Mouse (Mus musculus): ENCODE measurements at regions not wholly inside any gene's neighbourhood (a gene's known extent, or its start where the extent isn't known, plus 50 kb on each side); places are given as distances from the start of the nearest gene placed in this dataset.
A peak's percentile ranks its signal among the peaks of the same experiment; 100 is the strongest.

DNA sequence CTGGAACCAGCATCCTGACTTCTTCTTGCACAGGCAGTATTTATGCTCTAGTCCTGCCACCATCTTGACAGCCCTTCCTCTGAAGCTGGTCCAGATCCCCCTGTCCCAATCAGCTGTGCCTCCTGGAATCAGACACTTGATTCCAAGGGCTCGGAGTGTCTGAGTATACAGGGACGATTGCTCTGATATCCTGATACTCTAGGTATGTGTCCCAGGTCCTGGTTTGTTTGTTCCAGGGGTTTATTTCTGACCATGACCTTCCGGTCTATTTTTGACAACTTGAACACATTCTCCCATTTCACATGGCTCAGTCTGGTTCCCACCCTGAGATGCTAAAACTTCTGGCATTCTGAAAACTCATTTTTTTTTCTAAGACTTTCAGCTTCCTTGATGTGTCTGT is 85.8 kb upstream of the 1700025G04Rik start:
- H3K9me3 ChIP-seq, result no peaks in the 10 kb centered on the region
- H3K36me3 ChIP-seq (replicated peaks), result no peaks in the 10 kb centered on the region
- peaks cover 12% of the 10 kb centered on the region; the same call in 1 of the 2 replicates for H3K4me1 ChIP-seq
- 89% methylated on average over 3 of the region's 3 CpGs for WGBS
- no peak for ATAC-seq (replicated peaks)
- no peaks in the 10 kb centered on the region for H3K27me3 ChIP-seq (replicated peaks)
- H3K9ac ChIP-seq, result no peak overlapping the region
- no peak overlapping the region for H3K27ac ChIP-seq
- no peak overlapping the region for H3K4me2 ChIP-seq
- no peak overlapping the region for H3K4me3 ChIP-seq

DNA sequence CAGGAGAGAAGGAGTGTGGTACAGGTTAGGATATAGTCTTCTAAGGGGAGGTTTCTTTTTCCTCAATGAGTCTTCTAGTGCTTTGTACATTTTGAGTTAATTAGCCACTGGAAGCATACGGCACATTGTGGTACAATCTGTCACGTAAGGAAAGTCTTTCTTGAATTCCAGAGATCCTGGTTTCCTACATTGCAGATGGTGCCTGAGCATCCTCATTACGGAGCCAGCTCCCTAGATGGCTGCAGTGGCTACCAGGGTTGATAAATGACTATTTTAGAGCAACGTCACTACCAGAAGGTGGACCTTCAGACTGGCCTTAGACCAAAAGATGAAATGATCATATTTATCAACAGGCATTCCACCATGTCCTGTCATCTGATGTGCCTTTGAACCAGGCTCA is 84.5 kb upstream of the 1700025G04Rik start:
- Histone ChIP-seq H3K27me3 (replicated peaks) (no peaks in the 10 kb centered on the region), H3K36me3 (replicated peaks) (no peaks in the 10 kb centered on the region), H3K4me2 (no peak overlapping the region), H3K9me3 (no peaks in the 10 kb centered on the region), H3K27ac (no peak overlapping the region), H3K4me1 (peaks cover 15% of the 10 kb centered on the region; the same call in 1 of the 2 replicates), H3K9ac (no peak overlapping the region), H3K4me3 (no peak overlapping the region)
- 92% methylated on average over 4 of the region's 4 CpGs for WGBS
- no peak for ATAC-seq (replicated peaks)

DNA sequence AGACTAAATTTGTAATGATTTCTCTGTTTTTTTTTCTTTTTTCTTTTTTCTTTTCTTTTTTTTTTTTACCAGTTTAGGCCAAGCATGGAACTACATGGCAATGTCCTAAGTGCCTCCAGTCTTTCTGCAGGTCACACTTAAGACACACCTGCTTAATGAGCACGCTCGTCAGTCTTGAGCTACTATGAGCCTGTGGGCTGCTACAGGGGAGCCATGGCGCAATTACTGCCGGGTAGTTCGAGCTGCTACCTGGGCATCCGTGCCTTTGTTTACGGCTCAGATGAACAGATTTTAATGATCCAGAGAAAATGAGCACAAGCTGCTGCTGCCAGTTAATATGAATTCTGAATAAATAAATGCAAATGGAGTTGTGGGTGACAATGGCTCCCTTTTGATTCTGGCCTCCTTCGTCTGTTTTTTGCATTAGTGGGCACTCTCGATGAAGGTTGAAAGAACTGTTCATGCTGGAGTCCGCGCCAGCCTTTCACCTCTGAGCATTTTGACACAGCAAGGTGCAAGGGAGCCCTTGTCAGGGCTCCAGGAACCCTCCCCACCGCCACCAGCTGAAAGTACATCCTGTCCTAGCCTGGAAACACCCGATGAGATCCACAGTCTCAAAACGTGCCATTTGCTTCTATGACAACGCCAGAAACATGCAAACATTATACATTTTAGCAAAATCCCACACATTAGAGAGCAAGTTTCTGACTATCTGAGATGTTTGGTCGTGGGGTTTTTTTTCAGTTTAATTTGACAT is 81.3 kb upstream of the 1700025G04Rik start:
- no peaks in the 10 kb centered on the region for H3K9me3 ChIP-seq
- no peak overlapping the region; the same call in 1 of the 2 replicates for H3K4me2 ChIP-seq
- ATAC-seq (replicated peaks), result no peak; the same call in 1 of the 2 replicates
- peaks cover 19% of the 10 kb centered on the region for H3K4me1 ChIP-seq
- H3K9ac ChIP-seq, result no peak overlapping the region
- H3K4me3 ChIP-seq, result no peak overlapping the region
- WGBS, result 32% methylated on average over 16 of the region's 16 CpGs
- no peaks in the 10 kb centered on the region for H3K27me3 ChIP-seq (replicated peaks)
- peak overlapping the region; percentile 48 for H3K27ac ChIP-seq
- H3K36me3 ChIP-seq (replicated peaks), result no peaks in the 10 kb centered on the region

DNA sequence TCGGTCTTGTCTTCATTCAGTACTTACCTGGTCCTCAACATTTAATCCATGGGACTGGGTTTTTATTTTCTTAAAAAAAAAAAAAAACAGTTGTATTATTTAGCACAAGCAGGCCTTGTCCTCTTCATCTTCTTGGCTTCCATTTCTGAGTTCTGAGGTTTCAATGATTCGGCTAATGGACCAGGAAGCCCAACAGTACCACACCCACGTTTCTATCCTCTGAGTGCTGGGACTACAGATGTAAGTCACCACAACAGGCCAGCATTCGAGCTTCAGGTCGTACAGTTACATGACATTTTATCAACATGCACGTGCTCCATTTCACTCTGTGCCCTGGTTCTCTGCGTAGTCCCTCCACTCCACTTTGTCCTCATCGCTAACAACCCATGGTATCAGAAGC is 80.7 kb upstream of the 1700025G04Rik start:
- H3K4me3 ChIP-seq, result no peak overlapping the region
- H3K27me3 ChIP-seq (replicated peaks), result no peaks in the 10 kb centered on the region
- WGBS, result 81% methylated on average over 8 of the region's 8 CpGs
- no peak overlapping the region for H3K9ac ChIP-seq
- H3K4me1 ChIP-seq, result peaks cover 21% of the 10 kb centered on the region
- no peaks in the 10 kb centered on the region for H3K36me3 ChIP-seq (replicated peaks)
- H3K4me2 ChIP-seq, result no peak overlapping the region
- H3K9me3 ChIP-seq, result no peaks in the 10 kb centered on the region
- no peak for ATAC-seq (replicated peaks)
- peak overlapping the region; percentile 48; the same call in 1 of the 2 replicates for H3K27ac ChIP-seq

DNA sequence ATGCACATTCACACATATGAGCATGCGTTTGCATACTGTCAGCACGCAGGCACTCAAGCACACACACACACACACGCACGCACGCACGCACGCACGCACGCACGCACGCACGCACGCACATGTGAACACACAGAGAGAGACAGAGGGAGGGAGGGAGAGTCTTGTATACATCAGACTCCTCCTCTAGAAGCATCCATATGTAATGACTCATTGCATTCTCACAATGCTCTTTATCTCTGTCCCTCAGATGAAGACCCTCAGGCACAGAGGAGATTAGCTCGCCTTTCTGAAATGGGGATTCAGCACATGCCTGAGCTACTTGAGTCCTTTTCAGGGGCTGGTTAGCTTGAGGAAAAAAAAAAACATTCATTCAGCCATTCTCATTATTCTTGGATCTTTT is 79.6 kb upstream of the 1700025G04Rik start:
- H3K36me3 ChIP-seq (replicated peaks), result no peaks in the 10 kb centered on the region
- peaks cover 32% of the 10 kb centered on the region for H3K4me1 ChIP-seq
- no peak overlapping the region for H3K9ac ChIP-seq
- no peak for ATAC-seq (replicated peaks)
- no peak overlapping the region for H3K4me2 ChIP-seq
- WGBS, result 84% methylated on average over 14 of the region's 14 CpGs
- no peaks in the 10 kb centered on the region for H3K9me3 ChIP-seq
- H3K27ac ChIP-seq, result no peak overlapping the region
- no peaks in the 10 kb centered on the region for H3K27me3 ChIP-seq (replicated peaks)
- H3K4me3 ChIP-seq, result no peak overlapping the region

DNA sequence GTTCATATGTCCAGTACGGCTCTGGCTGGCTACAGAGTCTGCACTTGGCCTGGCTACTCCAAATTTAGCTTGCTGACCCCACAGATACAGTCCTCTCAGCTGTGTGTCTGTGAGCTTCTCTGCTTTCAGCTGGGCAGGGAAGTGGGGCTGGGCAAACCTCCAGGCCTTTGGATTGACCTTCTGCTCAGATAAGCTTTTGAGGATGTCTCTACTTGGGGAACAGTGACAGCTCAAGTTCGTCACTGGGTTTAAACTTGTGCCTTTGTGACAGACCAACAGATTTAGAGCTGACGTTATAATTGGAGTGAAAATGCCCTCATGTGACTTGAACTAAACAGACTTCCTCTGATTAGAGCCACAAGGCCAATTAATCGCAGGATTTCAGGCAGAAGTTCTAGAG is 78.4 kb upstream of the 1700025G04Rik start:
- peaks cover 33% of the 10 kb centered on the region for H3K4me1 ChIP-seq
- no peak for ATAC-seq (replicated peaks)
- H3K27me3 ChIP-seq (replicated peaks), result no peaks in the 10 kb centered on the region
- H3K27ac ChIP-seq, result no peak overlapping the region
- no peak overlapping the region for H3K4me2 ChIP-seq
- H3K9ac ChIP-seq, result no peak overlapping the region
- no peaks in the 10 kb centered on the region for H3K9me3 ChIP-seq
- H3K4me3 ChIP-seq, result no peak overlapping the region
- 60% methylated on average over 4 of the region's 4 CpGs for WGBS
- H3K36me3 ChIP-seq (replicated peaks), result no peaks in the 10 kb centered on the region

DNA sequence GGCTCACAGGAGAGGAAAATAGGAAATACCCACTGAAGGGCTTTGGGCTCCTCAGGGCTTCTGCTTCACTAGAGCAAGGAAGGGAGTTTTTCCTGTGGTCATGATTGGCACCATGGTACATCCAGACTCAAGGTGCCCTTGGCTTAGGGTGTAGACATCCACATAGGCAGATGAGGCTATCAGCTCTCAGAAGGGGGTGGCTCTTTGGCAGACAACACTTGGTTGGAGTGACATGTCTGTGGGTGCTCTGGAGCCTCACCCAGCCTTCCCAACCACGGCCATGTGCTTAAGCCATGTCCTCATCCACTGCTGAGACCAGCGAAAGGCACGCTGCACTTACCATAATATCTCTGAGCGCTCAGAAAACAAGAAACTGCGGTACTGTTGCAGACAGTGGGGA is 77.8 kb upstream of the 1700025G04Rik start:
- WGBS, result 81% methylated on average over 5 of the region's 5 CpGs
- peaks cover 33% of the 10 kb centered on the region for H3K4me1 ChIP-seq

DNA sequence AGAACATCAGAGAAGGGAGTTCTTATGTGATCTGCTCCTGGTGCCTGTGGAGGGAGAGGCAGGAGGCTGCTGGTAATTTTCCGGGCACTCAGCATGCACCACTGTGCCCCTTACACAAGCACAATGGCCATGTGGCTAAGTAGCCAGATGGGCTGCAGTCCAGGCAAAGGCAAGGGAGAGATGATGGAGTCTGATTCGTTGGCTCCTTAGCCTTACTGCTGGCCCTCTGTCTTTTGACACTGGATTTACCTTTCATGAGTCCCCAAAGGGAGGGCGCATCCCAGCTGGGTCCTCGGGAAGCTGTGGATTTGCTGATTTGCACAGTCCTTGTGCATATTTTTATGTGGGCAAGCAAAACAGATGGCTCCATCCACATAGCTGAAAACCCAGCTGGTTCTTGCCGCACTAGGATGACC is 75.6 kb upstream of the 1700025G04Rik start:
- Histone ChIP-seq H3K27ac (peak overlapping the region; percentile 37), H3K27me3 (replicated peaks) (no peaks in the 10 kb centered on the region), H3K4me2 (no peak overlapping the region), H3K36me3 (replicated peaks) (no peaks in the 10 kb centered on the region), H3K9ac (no peak overlapping the region), H3K4me1 (peaks cover 21% of the 10 kb centered on the region), H3K9me3 (no peaks in the 10 kb centered on the region), H3K4me3 (no peak overlapping the region)
- WGBS, result 20% methylated on average over 5 of the region's 5 CpGs
- ATAC-seq (replicated peaks), result peak; percentile 87

More for the DNA sequence above, 77.8 kb upstream of the 1700025G04Rik start:
- no peak overlapping the region for H3K9ac ChIP-seq
- H3K27ac ChIP-seq, result no peak overlapping the region
- H3K27me3 ChIP-seq (replicated peaks), result no peaks in the 10 kb centered on the region
- no peak overlapping the region for H3K4me2 ChIP-seq
- no peaks in the 10 kb centered on the region for H3K9me3 ChIP-seq
- no peaks in the 10 kb centered on the region for H3K36me3 ChIP-seq (replicated peaks)
- no peak for ATAC-seq (replicated peaks)
- no peak overlapping the region for H3K4me3 ChIP-seq

DNA sequence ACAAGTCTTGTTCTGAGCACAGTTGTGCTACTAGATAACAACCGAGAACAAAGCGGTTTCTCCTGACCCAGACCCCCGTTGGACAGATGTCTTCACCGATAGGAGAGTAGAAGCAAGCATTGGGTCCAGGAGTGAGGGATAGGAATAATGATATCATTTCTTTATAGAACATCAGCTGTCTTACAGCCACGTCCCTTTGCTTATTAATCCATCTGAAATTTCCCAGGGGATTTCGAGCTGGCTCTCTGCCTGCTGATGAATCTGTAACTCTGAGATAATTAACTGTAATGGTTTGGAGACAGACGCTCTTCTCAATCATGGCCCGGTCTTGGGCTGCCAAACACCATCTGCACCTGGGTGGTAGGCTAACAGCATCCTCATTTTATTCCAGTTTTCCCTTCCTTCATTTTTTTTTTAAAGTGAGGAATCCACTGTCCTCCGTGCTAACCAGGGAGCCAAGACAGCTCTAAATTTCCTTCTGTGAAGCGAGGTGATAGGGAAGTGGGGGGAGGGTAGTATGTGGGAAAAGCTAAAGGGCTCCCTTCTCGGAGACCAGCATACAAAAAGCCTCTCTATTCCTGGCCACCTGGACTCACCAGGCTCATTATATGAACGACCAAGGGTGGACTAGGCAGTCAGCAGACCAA is 75.0 kb upstream of the 1700025G04Rik start:
- peak; percentile 82 for ATAC-seq (replicated peaks)
- peak overlapping the region; percentile 37 for H3K27ac ChIP-seq
- H3K4me1 ChIP-seq, result peaks cover 21% of the 10 kb centered on the region
- no peaks in the 10 kb centered on the region for H3K27me3 ChIP-seq (replicated peaks)
- H3K4me3 ChIP-seq, result no peak overlapping the region
- H3K4me2 ChIP-seq, result no peak overlapping the region
- H3K9me3 ChIP-seq, result no peaks in the 10 kb centered on the region
- 25% methylated on average over 12 of the region's 12 CpGs for WGBS
- no peak overlapping the region for H3K9ac ChIP-seq
- no peaks in the 10 kb centered on the region for H3K36me3 ChIP-seq (replicated peaks)

DNA sequence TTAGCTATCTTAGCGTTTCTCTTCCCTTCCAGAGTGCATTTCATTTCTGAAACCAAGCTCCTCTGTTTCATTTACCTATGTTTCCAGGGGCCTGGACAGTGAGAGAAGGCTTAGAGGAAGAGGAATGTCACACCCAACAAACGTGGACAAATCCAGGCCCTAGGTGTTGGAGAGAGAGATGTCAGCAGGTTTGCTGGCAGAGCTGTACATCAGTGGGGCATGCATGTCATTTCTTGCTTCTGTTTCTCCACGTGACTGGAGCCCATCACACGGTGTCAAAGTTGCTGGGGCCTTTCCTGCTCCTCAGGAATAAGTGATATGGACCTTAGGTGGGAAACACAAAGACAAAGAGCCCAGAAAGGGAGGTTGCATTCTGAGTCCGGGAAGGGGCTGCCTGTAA is 74.3 kb upstream of the 1700025G04Rik start:
- peaks cover 19% of the 10 kb centered on the region for H3K4me1 ChIP-seq
- 74% methylated on average over 5 of the region's 5 CpGs for WGBS
- H3K4me3 ChIP-seq, result no peak overlapping the region
- no peak overlapping the region for H3K4me2 ChIP-seq
- no peaks in the 10 kb centered on the region for H3K27me3 ChIP-seq (replicated peaks)
- no peak for ATAC-seq (replicated peaks)
- H3K36me3 ChIP-seq (replicated peaks), result no peaks in the 10 kb centered on the region
- H3K27ac ChIP-seq, result peak overlapping the region; percentile 37; the same call in 1 of the 2 replicates
- no peaks in the 10 kb centered on the region for H3K9me3 ChIP-seq
- no peak overlapping the region for H3K9ac ChIP-seq

DNA sequence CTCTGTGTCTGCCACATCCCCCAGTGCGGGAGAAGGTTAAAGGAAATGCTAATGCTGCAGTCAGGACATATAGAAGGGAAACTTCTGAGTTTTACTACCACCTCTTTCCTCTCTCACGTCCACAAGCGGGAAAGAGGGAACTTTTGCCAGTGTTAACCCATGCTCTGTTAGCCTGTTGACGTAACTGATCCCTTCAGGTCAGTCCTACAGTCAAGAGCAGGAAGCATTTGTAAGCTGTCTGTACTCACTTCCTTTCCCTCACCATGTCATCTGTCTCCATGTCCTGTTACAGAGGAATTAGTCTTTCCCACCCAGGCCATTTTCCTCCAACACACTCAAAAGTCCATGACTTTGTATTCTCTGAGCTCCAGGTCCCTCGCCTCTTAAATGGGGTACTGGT is 62.5 kb upstream of the 1700025G04Rik start:
- Histone ChIP-seq H3K4me3 (no peak overlapping the region), H3K9me3 (no peaks in the 10 kb centered on the region), H3K4me2 (no peak overlapping the region), H3K36me3 (replicated peaks) (no peaks in the 10 kb centered on the region), H3K9ac (no peak overlapping the region), H3K27me3 (replicated peaks) (no peaks in the 10 kb centered on the region), H3K27ac (no peak overlapping the region), H3K4me1 (no peaks in the 10 kb centered on the region)
- no peak for ATAC-seq (replicated peaks)
- 88% methylated on average over 5 of the region's 5 CpGs for WGBS

DNA sequence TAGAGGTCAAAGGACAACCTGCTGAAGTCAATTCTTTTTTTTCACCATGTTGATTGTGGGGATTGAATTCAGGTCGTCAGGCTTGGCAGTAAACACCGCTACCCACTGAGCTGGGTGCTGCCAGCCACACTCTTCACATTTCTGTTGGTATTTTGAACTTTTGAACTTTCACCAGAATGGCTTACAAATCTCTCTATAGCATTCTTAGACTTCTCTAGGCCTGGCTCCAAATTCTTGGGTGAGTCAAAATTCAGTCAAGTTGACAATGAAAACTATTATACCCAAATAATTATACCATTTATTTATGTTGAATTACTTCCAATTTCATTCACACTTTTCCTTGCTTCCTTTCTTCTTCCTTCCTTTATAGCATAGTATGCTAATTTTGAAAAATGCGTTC is 58.8 kb upstream of the 1700025G04Rik start:
- no peak overlapping the region for H3K4me2 ChIP-seq
- WGBS, result 71% methylated on average over 3 of the region's 3 CpGs
- no peak overlapping the region for H3K4me3 ChIP-seq
- no peaks in the 10 kb centered on the region for H3K27me3 ChIP-seq (replicated peaks)
- no peak overlapping the region for H3K9ac ChIP-seq
- H3K27ac ChIP-seq, result no peak overlapping the region
- H3K4me1 ChIP-seq, result no peaks in the 10 kb centered on the region
- no peaks in the 10 kb centered on the region for H3K36me3 ChIP-seq (replicated peaks)
- no peak for ATAC-seq (replicated peaks)
- H3K9me3 ChIP-seq, result no peaks in the 10 kb centered on the region

DNA sequence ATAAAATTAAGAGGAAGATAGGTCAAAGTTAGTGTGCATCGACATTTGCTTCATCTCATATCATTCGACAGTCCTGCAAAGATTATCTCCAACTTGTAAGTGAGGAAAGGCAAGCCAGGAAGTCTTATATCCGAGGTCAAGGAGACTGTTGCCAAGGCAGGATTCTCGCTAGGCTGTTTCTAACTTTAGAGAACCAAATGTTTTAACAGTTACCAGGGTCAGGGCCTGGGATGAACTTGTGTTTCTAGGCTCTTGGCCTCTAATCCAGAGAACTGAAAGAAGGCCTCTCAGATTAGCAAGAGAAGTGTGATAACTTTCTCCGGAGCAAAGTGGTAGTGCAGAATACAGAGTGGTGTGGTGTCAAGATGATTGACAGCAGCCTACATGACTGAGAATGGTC is 50.2 kb upstream of the 1700025G04Rik start:
- no peak overlapping the region for H3K27ac ChIP-seq
- no peak overlapping the region for H3K4me3 ChIP-seq
- H3K4me1 ChIP-seq, result no peaks in the 10 kb centered on the region
- H3K9ac ChIP-seq, result no peak overlapping the region
- H3K4me2 ChIP-seq, result no peak overlapping the region
- no peaks in the 10 kb centered on the region for H3K36me3 ChIP-seq (replicated peaks)
- H3K27me3 ChIP-seq (replicated peaks), result no peaks in the 10 kb centered on the region
- no peak for ATAC-seq (replicated peaks)
- H3K9me3 ChIP-seq, result peaks cover 4% of the 10 kb centered on the region
- WGBS, result 85% methylated on average over 5 of the region's 5 CpGs

All from midbrain, embryonic 15.5 days (tissue).